Mouse (Mus musculus) kidney, postnatal 0 days (tissue): Measurements from ENCODE around the gene Rhbdl1. TPM values are rescaled to one million over a fixed set of nuclear protein-coding genes. Genes with fewer than 3 reads are reported as not detected.

Experiments used
- ATAC-seq: fragments of 200-750 bp; cut with Nextera tagmentation; replicated peaks from 2 replicates; pipeline ENCODE4 v1.8.0; 2017; ENCODE audit warnings: low read depth, moderate number of reproducible peaks, moderate TSS enrichment, moderate library complexity; ENCODE audit not compliant: low FRiP score
- DNase-seq: peaks from one replicate; pipeline ENCODE4 v3.0.0-alpha.2; 2016; ENCODE audit warnings: low spot score
- H3K27ac ChIP-seq: fragments of 300-500 bp; sonication (generic); 2 replicates; pipeline ENCODE4 v1.5.1; 2014; ENCODE audit warnings: mild to moderate bottlenecking
- H3K27me3 ChIP-seq: fragments of 300-500 bp; sonication (generic); 2 replicates; pipeline ENCODE4 v1.6.1; 2014; ENCODE audit warnings: low read length, mixed read lengths; ENCODE audit not compliant: insufficient read depth
- H3K36me3 ChIP-seq: fragments of 300-500 bp; sonication (generic); 2 replicates; pipeline ENCODE4 v1.6.1; 2014; ENCODE audit warnings: low read length, mixed read lengths; ENCODE audit not compliant: insufficient read depth
- H3K4me1 ChIP-seq: fragments of 300-500 bp; sonication (generic); replicated peaks from 2 replicates; pipeline ENCODE4 v1.6.1; 2014; ENCODE audit warnings: antibody characterized with exemption, low read length, mixed read lengths; ENCODE audit not compliant: insufficient read depth
- H3K4me2 ChIP-seq: fragments of 300-500 bp; sonication (generic); 2 replicates; pipeline ENCODE4 v1.6.1; 2014; ENCODE audit warnings: mild to moderate bottlenecking, low read length, moderate library complexity, mixed read lengths
- H3K4me3 ChIP-seq: fragments of 300-500 bp; sonication (generic); replicated peaks from 2 replicates; pipeline ENCODE4 v1.5.1; 2014; ENCODE audit warnings: low read depth, low read length
- H3K9ac ChIP-seq: fragments of 300-500 bp; sonication (generic); 2 replicates; pipeline ENCODE4 v1.6.1; 2014; ENCODE audit warnings: low read depth, low read length
- H3K9me3 ChIP-seq: fragments of 300-500 bp; sonication (generic); replicated peaks from 2 replicates; pipeline ENCODE4 v1.6.1; 2016; ENCODE audit warnings: low read length, inconsistent platforms, mixed read lengths
- CTCF ChIP-seq: IDR thresholded peaks from 2 replicates; pipeline ENCODE4 v1.5.1; 2016; ENCODE audit warnings: antibody characterized with exemption, low read depth, mild to moderate bottlenecking, moderate library complexity
- WGBS: fragments of 180-500 bp; shearing (Covaris S2); extraction: QIAGEN DNeasy Blood & Tissue Kit; methylation state at CpG from one replicate; pipeline ENCODE4 v1.1.7; 2014; 5-methylcytosine and 5-hydroxymethylcytosine counted together
- polyA plus RNA-seq: library from polyadenylated mRNA; unstranded; fragments of >200 nt; fragmentation: Nextera tagmentation; extraction: Ambion mirVana; gene quantifications from 2 replicates; pipeline ENCODE4 v1.2.1, GENCODE M21; 2015

Gene Rhbdl1
- polyA plus RNA-seq: 3.7 and 3.9 TPM in 2 replicates

GRCm38 (mm10) chr17:25837076-25837410 is at the start of gene Rhbdl1:
Gene Rhbdl1, minus strand, starts transcription at chr17:25837295.
- Histone ChIP-seq H3K9ac (peak within 1 kb of the TSS; percentile 64), H3K4me2 (peak within 1 kb of the TSS; percentile 78), H3K27ac (peak within 1 kb of the TSS; percentile 84), H3K9me3 (no peaks in the 10 kb centered on the region), H3K4me3 (peak within 1 kb of the TSS; percentile 34), H3K27me3 (no peaks in the 10 kb centered on the region), H3K36me3 (peaks cover 38% of the 10 kb centered on the region), H3K4me1 (peaks cover 35% of the 10 kb centered on the region)
- ATAC-seq (no peak; the same call in 1 of the 2 replicates), DNase-seq (peak; percentile 53)
- TF ChIP-seq CTCF: no peak
- WGBS: 2% methylated on average over 29 of the region's 29 CpGs

GRCm38 (mm10) chr17:25886806-25887205 is 49.7 kb upstream of the Rhbdl1 start:
- Histone ChIP-seq H3K9ac (no peak overlapping the region), H3K9me3 (no peaks in the 10 kb centered on the region), H3K4me2 (no peak overlapping the region), H3K27me3 (no peaks in the 10 kb centered on the region), H3K4me3 (no peak overlapping the region), H3K36me3 (peaks cover 22% of the 10 kb centered on the region; the same call in 1 of the 2 replicates), H3K4me1 (no peaks in the 10 kb centered on the region), H3K27ac (no peak overlapping the region)
- no peak for ATAC-seq
- no peak for DNase-seq
- TF ChIP-seq CTCF: no peak

GRCm38 (mm10) chr17:25885636-25886035 is 48.5 kb upstream of the Rhbdl1 start:
- no peak overlapping the region for H3K27ac ChIP-seq
- no peak overlapping the region for H3K9ac ChIP-seq
- H3K4me2 ChIP-seq: no peak overlapping the region
- DNase-seq (peak; percentile 32), ATAC-seq (no peak)
- H3K4me1 ChIP-seq: no peaks in the 10 kb centered on the region
- H3K9me3 ChIP-seq: no peaks in the 10 kb centered on the region
- peaks cover 22% of the 10 kb centered on the region; the same call in 1 of the 2 replicates for H3K36me3 ChIP-seq
- 70% methylated on average over 4 of the region's 4 CpGs for WGBS
- no peak overlapping the region for H3K4me3 ChIP-seq
- TF ChIP-seq CTCF: peak; percentile 67
- H3K27me3 ChIP-seq: no peaks in the 10 kb centered on the region

GRCm38 (mm10) chr17:25883824-25884223 is 46.7 kb upstream of the Rhbdl1 start:
- DNase-seq (no peak), ATAC-seq (no peak)
- Histone ChIP-seq H3K27me3 (no peaks in the 10 kb centered on the region), H3K27ac (no peak overlapping the region), H3K9ac (no peak overlapping the region), H3K4me2 (no peak overlapping the region), H3K9me3 (no peaks in the 10 kb centered on the region), H3K4me3 (no peak overlapping the region), H3K4me1 (0 out of 2 replicates have a peak, but pooled peaks cover 8% of the 10 kb centered on the region), H3K36me3 (peaks cover 24% of the 10 kb centered on the region; the same call in 1 of the 2 replicates)
- peak; percentile 47; the same call in 1 of the 2 replicates for TF ChIP-seq CTCF
- 88% methylated on average over 3 of the region's 3 CpGs for WGBS

- Histone ChIP-seq H3K27me3 (no peaks in the 10 kb centered on the region), H3K4me2 (no peak overlapping the region), H3K36me3 (0 out of 2 replicates have a peak, but pooled peaks cover 22% of the 10 kb centered on the region), H3K9me3 (no peaks in the 10 kb centered on the region), H3K4me1 (0 out of 2 replicates have a peak, but pooled peaks cover 8% of the 10 kb centered on the region), H3K27ac (no peak overlapping the region), H3K9ac (no peak overlapping the region), H3K4me3 (no peak overlapping the region)
- WGBS: 87% methylated on average over 8 of the region's 8 CpGs
- no peak for DNase-seq
- no peak for ATAC-seq
- no peak for TF ChIP-seq CTCF
Measured at GRCm38 (mm10) chr17:25883268-25883667, 46.2 kb upstream of the Rhbdl1 start.

GRCm38 (mm10) chr17:25882306-25882705 is 45.2 kb upstream of the Rhbdl1 start:
- H3K36me3 ChIP-seq: 0 out of 2 replicates have a peak, but pooled peaks cover 26% of the 10 kb centered on the region
- 36% methylated on average over 5 of the region's 5 CpGs for WGBS
- no peak for ATAC-seq

GRCm38 (mm10) chr17:25881691-25882090 is 44.6 kb upstream of the Rhbdl1 start:
- H3K4me3 ChIP-seq: no peak overlapping the region
- H3K27ac ChIP-seq: no peak overlapping the region
- H3K27me3 ChIP-seq: no peaks in the 10 kb centered on the region
- 27% methylated on average over 4 of the region's 4 CpGs for WGBS
- H3K9me3 ChIP-seq: no peaks in the 10 kb centered on the region
- DNase-seq: no peak
- H3K36me3 ChIP-seq: 0 out of 2 replicates have a peak, but pooled peaks cover 26% of the 10 kb centered on the region
- H3K4me2 ChIP-seq: no peak overlapping the region
- 0 out of 2 replicates have a peak, but pooled peaks cover 8% of the 10 kb centered on the region for H3K4me1 ChIP-seq
- H3K9ac ChIP-seq: no peak overlapping the region
- ATAC-seq: no peak
- TF ChIP-seq CTCF: no peak

More at GRCm38 (mm10) chr17:25882306-25882705, 45.2 kb upstream of the Rhbdl1 start:
- H3K9me3 ChIP-seq: no peaks in the 10 kb centered on the region
- no peak overlapping the region for H3K4me2 ChIP-seq
- H3K9ac ChIP-seq: no peak overlapping the region
- no peak for DNase-seq
- 0 out of 2 replicates have a peak, but pooled peaks cover 8% of the 10 kb centered on the region for H3K4me1 ChIP-seq
- no peaks in the 10 kb centered on the region for H3K27me3 ChIP-seq
- H3K27ac ChIP-seq: no peak overlapping the region
- no peak overlapping the region for H3K4me3 ChIP-seq
- no peak for TF ChIP-seq CTCF
